Mouse (Mus musculus): ENCODE results near the gene Tob1.

Gene Tob1

GRCm38 (mm10) chr11:94229207-94229960 is 18.1 kb downstream of the Tob1 start:
- DNase-seq (ENCODE audit: low spot score): no peak

GRCm38 (mm10) chr11:94230244-94230643 is 19.0 kb downstream of the Tob1 start:
- DNase-seq (ENCODE audit: low spot score): no peak

- no peak for DNase-seq (ENCODE audit: low spot score)
Measured at GRCm38 (mm10) chr11:94231821-94232552, 20.7 kb downstream of the Tob1 start.

- DNase-seq (ENCODE audit: low spot score): no peak
Measured at GRCm38 (mm10) chr11:94233405-94233804, 22.2 kb downstream of the Tob1 start.

GRCm38 (mm10) chr11:94234380-94234779 is 23.1 kb downstream of the Tob1 start:
- DNase-seq (ENCODE audit: low spot score): no peak

GRCm38 (mm10) chr11:94234857-94235256 is 23.6 kb downstream of the Tob1 start:
- DNase-seq (ENCODE audit: low spot score): no peak

- DNase-seq (ENCODE audit: low spot score): peak; percentile 59
Measured at GRCm38 (mm10) chr11:94236074-94236473, 24.8 kb downstream of the Tob1 start.

GRCm38 (mm10) chr11:94238786-94239185 is 27.5 kb downstream of the Tob1 start:
- DNase-seq (ENCODE audit: low spot score): no peak

GRCm38 (mm10) chr11:94239706-94240105 is 28.5 kb downstream of the Tob1 start:
- no peak for DNase-seq (ENCODE audit: low spot score)

GRCm38 (mm10) chr11:94242760-94243421 is 31.6 kb downstream of the Tob1 start:
- DNase-seq (ENCODE audit: low spot score): no peak

GRCm38 (mm10) chr11:94243422-94244180 is 32.3 kb downstream of the Tob1 start:
- DNase-seq (ENCODE audit: low spot score): no peak

- no peak for DNase-seq (ENCODE audit: low spot score)
Measured at GRCm38 (mm10) chr11:94244385-94244784, 33.1 kb downstream of the Tob1 start.

GRCm38 (mm10) chr11:94245955-94246788 is 34.9 kb downstream of the Tob1 start, which contains the start of gene Wfikkn2:
Gene Wfikkn2, minus strand, starts transcription at chr11:94246005.
- DNase-seq (ENCODE audit: low spot score): no peak

- DNase-seq (ENCODE audit: low spot score): no peak
Measured at GRCm38 (mm10) chr11:94246789-94247061, 35.5 kb downstream of the Tob1 start.

GRCm38 (mm10) chr11:94253156-94253555 is 41.9 kb downstream of the Tob1 start:
- DNase-seq (ENCODE audit: low spot score): no peak

- no peak for DNase-seq (ENCODE audit: low spot score)
Measured at GRCm38 (mm10) chr11:94253691-94254090, 42.4 kb downstream of the Tob1 start.

- no peak for DNase-seq (ENCODE audit: low spot score)
Measured at GRCm38 (mm10) chr11:94255733-94256132, 44.5 kb downstream of the Tob1 start.

- DNase-seq (ENCODE audit: low spot score): no peak
Measured at GRCm38 (mm10) chr11:94257987-94258386, 46.7 kb downstream of the Tob1 start.

- DNase-seq (ENCODE audit: low spot score): no peak
Measured at GRCm38 (mm10) chr11:94259814-94260213, 48.6 kb downstream of the Tob1 start.

GRCm38 (mm10) chr11:94261585-94262370 is 50.5 kb downstream of the Tob1 start:
- no peak for DNase-seq (ENCODE audit: low spot score)

All from urinary bladder, postnatal 25 days (tissue).